Mouse (Mus musculus) gastrocnemius, adult 2 months (tissue): ENCODE measurements around the gene Ppm1k. TPM values are rescaled to one million over a fixed set of nuclear protein-coding genes. Genes with fewer than 3 reads are reported as not detected.
A peak's percentile ranks its signal among the peaks of the same experiment; 100 is the strongest.

ENCODE experiments used
- DNase-seq: peaks from one replicate; pipeline ENCODE4 v3.0.0; 2022
- H3K27ac ChIP-seq: fragments of 200-600 bp; 2 replicates; pipeline ENCODE4 v1.8.1; 2022; ENCODE audit warnings: mild to moderate bottlenecking
- H3K4me3 ChIP-seq: fragments of 200-600 bp; 2 replicates; pipeline ENCODE4 v1.8.1; 2022; ENCODE audit warnings: mild to moderate bottlenecking, moderate library complexity
- CTCF ChIP-seq: fragments of 200-600 bp; IDR thresholded peaks from 2 replicates; pipeline ENCODE4 v1.8.1; 2022; ENCODE audit warnings: antibody characterized with exemption, mild to moderate bottlenecking, moderate library complexity
- intact Hi-C: fragments of 180-260 bp; cut with DNase I; formaldehyde crosslinking; loops from one replicate; pipeline ENCODE4 v1.15.1; 2025
- total RNA-seq, 2 experiments: library from RNA; stranded (reverse); gene quantifications; 2 replicates each; pipeline ENCODE4 v1.2.3; 2021

Ppm1k gene
- total RNA-seq, 2 experiments from 2014 or later: 10.9 to 21.9 TPM

DNA sequence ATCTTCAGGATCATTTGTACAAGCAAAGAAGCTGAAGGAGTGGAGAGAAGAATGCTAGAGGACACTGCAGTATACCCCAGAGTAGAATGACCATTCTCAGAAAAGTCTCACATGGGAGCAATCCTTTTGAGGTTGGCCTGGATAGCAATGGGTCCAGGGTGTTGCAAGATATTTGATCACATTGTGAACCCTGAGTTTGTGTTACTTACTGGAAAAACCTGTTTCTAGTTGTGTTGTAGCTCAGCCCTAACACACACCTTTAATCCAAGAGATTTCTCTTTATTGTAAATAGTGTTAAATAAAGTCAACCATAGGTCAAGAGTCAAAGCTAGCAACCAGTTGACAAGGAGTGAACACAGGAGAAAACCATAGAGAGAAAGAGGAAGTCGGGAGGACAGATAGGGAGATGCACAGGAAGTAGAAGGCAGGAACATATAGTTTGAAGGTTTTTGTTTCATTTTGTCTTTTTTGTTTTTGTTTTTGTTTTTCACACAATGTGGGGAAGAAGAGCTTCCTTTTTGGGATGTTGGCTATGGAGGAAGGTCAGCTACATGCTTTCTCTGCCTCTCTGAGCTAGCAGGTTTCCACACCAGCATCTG lies 6.6 kb upstream of the Ppm1k start:
- DNase-seq: no peak
- Histone ChIP-seq H3K27ac (no peak overlapping the region), H3K4me3 (no peak overlapping the region)
- TF ChIP-seq CTCF: no peak
- intact Hi-C loops: no loop called here

DNA sequence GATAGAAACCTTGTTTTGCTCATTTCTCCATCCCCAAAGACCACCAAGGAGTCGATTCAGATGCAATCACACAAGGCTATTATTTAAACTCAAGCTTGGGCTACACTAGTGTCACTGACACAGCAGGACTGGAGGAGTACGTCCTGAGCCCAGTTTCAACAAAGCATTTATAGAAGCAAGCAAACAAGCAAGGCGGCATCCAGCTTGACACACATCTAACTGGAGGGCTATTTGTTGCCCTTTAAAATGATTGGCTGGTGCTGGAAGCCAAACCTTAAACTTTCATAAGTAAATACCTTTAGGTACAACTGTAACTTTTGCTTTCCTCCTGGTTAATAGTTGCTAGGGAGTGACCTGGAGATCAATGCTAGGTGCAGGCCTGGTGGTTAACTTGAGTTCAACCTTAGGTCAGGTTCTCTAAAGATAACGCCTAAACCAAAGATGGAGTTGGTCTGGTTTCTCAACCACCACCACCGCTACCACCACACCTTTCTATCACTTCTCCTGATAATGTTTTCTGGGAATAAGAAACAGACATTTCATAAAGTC lies 5.8 kb upstream of the Ppm1k start:
- Histone ChIP-seq H3K4me3 (no peak overlapping the region), H3K27ac (no peak overlapping the region)
- no peak for TF ChIP-seq CTCF
- intact Hi-C loops: no loop called here
- DNase-seq: no peak

- Histone ChIP-seq H3K27ac (no peak overlapping the region), H3K4me3 (no peak overlapping the region)
- intact Hi-C loops: loop anchor here (10.0 kb wide), 1 partner anchor 157 kb away; the partner anchor contains the start of gene Pyurf
- TF ChIP-seq CTCF: no peak
- DNase-seq: no peak
Measured at GRCm38 (mm10) chr6:57537887-57538286, 2.6 kb upstream of the Ppm1k start.

- no peak for DNase-seq
- TF ChIP-seq CTCF: no peak
- Histone ChIP-seq H3K4me3 (peak overlapping the region; percentile 88), H3K27ac (peak overlapping the region; percentile 87)
- intact Hi-C loops: loop anchor here (10.0 kb wide), 1 partner anchor 159 kb away; the partner anchor contains the start of gene Pyurf
Measured at GRCm38 (mm10) chr6:57535971-57536669, 852 bp upstream of the Ppm1k start.

DNA sequence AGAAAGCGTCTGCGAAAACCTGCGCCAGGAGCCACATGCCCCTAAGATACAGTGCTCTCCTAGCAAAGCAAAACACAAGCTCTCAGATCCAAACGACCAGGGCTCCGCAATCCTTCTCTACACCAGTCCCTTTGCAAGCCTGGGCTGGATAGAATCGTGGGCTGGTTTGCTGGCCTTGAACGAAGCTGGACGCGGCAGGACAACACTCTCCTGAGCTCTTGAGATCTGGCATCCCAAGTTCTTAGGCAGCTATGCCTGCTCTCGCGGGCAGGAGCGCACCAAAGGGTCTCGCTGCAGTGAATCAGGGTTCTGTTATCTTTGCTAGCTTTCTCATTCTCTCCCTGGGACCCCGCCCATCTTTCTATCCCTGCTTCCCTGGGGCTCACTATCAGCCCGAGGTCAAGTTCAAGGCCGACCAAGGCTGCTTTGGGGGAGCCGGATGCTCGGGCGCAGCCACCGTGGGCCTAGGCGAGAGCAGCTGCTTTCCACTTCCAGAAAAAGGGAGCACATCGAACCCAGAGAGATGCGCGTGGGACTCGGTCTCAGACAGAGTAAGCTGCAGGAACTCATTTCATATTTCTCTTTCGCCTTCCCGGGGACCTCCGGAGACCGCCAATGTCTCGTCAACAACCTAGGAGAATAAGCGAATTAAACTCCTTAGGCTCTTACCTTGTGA lies 519 bp downstream of the Ppm1k start:
- DNase-seq: peak; percentile 57
- intact Hi-C loops: loop anchor here (5.0 to 10.0 kb wide), 2 partner anchors 160 to 607 kb away; partner anchors contain the start of gene Pyurf
- TF ChIP-seq CTCF: no peak
- H3K27ac ChIP-seq: peak overlapping the region; percentile 87
- H3K4me3 ChIP-seq: peak overlapping the region; percentile 88

- intact Hi-C loops: loop anchor here (5.0 to 10.0 kb wide), 2 partner anchors 161 to 607 kb away; partner anchors contain the start of gene Pyurf
- TF ChIP-seq CTCF: no peak
- H3K4me3 ChIP-seq: peak overlapping the region; percentile 88
- DNase-seq: peak; percentile 50
- H3K27ac ChIP-seq: peak overlapping the region; percentile 87
Measured at GRCm38 (mm10) chr6:57534231-57534610, 1.0 kb downstream of the Ppm1k start.

GRCm38 (mm10) chr6:57533410-57533809 lies 1.9 kb downstream of the Ppm1k start:
- TF ChIP-seq CTCF: no peak
- peak overlapping the region; percentile 87 for H3K27ac ChIP-seq
- no peak for DNase-seq
- H3K4me3 ChIP-seq: peak overlapping the region; percentile 88
- intact Hi-C loops: loop anchor here (5.0 to 10.0 kb wide), 2 partner anchors 161 to 606 kb away; partner anchors contain the start of gene Pyurf

DNA sequence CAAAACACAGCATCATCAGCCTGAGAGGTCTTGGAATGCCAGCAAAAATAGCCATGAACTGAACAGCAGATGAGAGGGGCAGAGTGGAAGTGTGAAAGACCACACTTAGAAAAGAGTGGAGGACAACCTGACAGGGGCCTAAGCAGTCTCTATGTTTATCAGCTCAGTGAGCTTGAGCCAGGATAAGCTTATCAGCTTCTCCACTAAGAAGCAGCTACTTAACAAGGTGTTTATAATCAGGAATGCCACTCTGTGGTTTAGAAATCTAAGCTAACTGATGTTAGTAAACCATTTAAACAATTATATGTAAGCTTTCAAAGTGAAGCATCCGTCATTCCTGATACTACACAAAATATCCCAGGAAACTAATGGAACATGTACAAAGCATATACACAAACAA lies 3.2 kb downstream of the Ppm1k start:
- H3K27ac ChIP-seq: peak overlapping the region; percentile 8; the same call in 1 of the 2 replicates
- no peak overlapping the region for H3K4me3 ChIP-seq
- intact Hi-C loops: loop anchor here (5.0 to 10.0 kb wide), 2 partner anchors 163 to 605 kb away; partner anchors contain the start of gene Pyurf
- no peak for TF ChIP-seq CTCF
- no peak for DNase-seq

DNA sequence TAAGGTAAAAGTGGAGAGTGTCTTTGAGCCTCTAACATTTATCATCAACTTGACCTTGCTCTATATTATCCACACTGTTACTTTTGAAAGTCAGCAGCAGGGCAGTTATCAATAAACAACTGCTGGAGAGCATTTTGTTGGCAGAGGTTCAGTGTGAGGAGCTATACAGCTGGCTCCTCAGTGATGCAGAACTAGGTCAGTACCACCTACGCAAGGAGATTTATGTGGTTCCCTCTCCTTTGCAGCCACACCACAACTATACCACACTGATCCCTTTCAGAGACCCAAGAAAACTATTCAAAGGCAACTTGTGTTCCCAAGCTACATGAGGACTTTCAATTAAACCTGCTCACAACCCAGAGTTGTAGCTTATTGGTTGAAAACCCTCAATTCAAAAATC lies 3.8 kb downstream of the Ppm1k start:
- Histone ChIP-seq H3K4me3 (no peak overlapping the region), H3K27ac (peak overlapping the region; percentile 28; the same call in 1 of the 2 replicates)
- no peak for DNase-seq
- TF ChIP-seq CTCF: no peak
- intact Hi-C loops: loop anchor here (5.0 to 10.0 kb wide), 2 partner anchors 163 to 604 kb away; partner anchors contain the start of gene Pyurf

- intact Hi-C loops: loop anchor here (5.0 to 10.0 kb wide), 2 partner anchors 164 to 604 kb away; partner anchors contain the start of gene Pyurf
- DNase-seq: no peak
- peak overlapping the region; percentile 28; the same call in 1 of the 2 replicates for H3K27ac ChIP-seq
- no peak for TF ChIP-seq CTCF
- no peak overlapping the region for H3K4me3 ChIP-seq
Measured at GRCm38 (mm10) chr6:57531011-57531410, 4.3 kb downstream of the Ppm1k start.

- intact Hi-C loops: no loop called here
- no peak for DNase-seq
Measured at GRCm38 (mm10) chr6:57529336-57529845, 5.9 kb downstream of the Ppm1k start.

DNA sequence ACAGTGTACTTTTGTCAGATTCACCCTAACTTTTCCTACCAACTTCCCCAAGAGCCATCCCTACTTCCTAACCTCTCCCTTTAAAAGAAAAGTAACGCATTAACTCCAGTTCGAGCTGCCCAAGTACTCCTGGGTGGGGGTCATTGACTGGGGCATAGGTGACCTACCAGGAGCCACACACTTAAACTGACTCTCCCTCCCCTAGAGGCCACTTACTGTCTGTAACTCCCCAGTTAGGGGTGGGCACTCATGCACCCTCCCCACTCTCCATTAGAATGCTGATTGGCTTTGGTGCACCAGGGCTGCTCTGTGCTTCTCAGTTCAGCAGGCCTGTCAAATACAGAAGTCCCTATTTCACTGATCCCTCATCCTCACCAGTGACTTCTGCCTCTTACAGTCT lies 8.3 kb downstream of the Ppm1k start:
- TF ChIP-seq CTCF: no peak
- DNase-seq: no peak
- Histone ChIP-seq H3K4me3 (no peak overlapping the region), H3K27ac (no peak overlapping the region)
- intact Hi-C loops: no loop called here

More at GRCm38 (mm10) chr6:57529336-57529845, 5.9 kb downstream of the Ppm1k start:
- TF ChIP-seq CTCF: no peak
- H3K27ac ChIP-seq: no peak overlapping the region
- H3K4me3 ChIP-seq: no peak overlapping the region
